Mouse (Mus musculus) myocyte (in vitro differentiated cells): ENCODE results near the gene Slc23a2. TPM values are rescaled to one million over a fixed set of nuclear protein-coding genes. Genes with fewer than 3 reads are reported as not detected.

ENCODE experiments used
- H3K27me3 ChIP-seq: one replicate; pipeline ENCODE4 v1.6.1; 2011; ENCODE audit not compliant: control insufficient read depth, insufficient read depth, insufficient read length
- H3K36me3 ChIP-seq: one replicate; pipeline ENCODE4 v1.6.1; 2011; ENCODE audit not compliant: control insufficient read depth, insufficient read depth
- H3K4me2 ChIP-seq: one replicate; pipeline ENCODE4 v1.6.1; 2011; ENCODE audit warnings: low read depth, control low read depth
- H3K4me3 ChIP-seq: one replicate; pipeline ENCODE4 v1.5.1; 2011; ENCODE audit warnings: mild to moderate bottlenecking, control low read depth, moderate library complexity
- H3K79me2 ChIP-seq: one replicate; pipeline ENCODE4 v1.6.1; 2011; ENCODE audit not compliant: control insufficient read depth, insufficient read depth
- H3ac ChIP-seq: one replicate; pipeline ENCODE4 v1.6.1; 2011; ENCODE audit not compliant: control insufficient read depth, insufficient read length
- CEBPB ChIP-seq: IDR thresholded peaks from 2 replicates; pipeline ENCODE4 v1.6.1; 2011; ENCODE audit warnings: mild to moderate bottlenecking, moderate library complexity; ENCODE audit not compliant: poor library complexity, insufficient read depth, severe bottlenecking
- E2F4 ChIP-seq: IDR thresholded peaks from one replicate; pipeline ENCODE4 v1.6.1; 2011; ENCODE audit warnings: mild to moderate bottlenecking, control low read depth, moderate library complexity; ENCODE audit not compliant: insufficient read depth
- MAX ChIP-seq: IDR thresholded peaks from one replicate; pipeline ENCODE4 v1.6.1; 2011; ENCODE audit warnings: low read depth, mild to moderate bottlenecking, control low read depth
- MYOD1 ChIP-seq, 3 experiments: IDR thresholded peaks; one replicate each; pipeline ENCODE4 v1.6.1; 2011; ENCODE audit warnings: control low read depth in 2 of 3, low read depth in 2 of 3, mild to moderate bottlenecking in 2 of 3, moderate library complexity in 1 of 3; ENCODE audit not compliant: insufficient read length in 2 of 3, control insufficient read depth in 1 of 3
- MYOG ChIP-seq, 3 experiments: IDR thresholded peaks; one replicate each; pipeline ENCODE4 v1.6.1; 2011; ENCODE audit warnings: control low read depth in 2 of 3, low read depth in 2 of 3, mild to moderate bottlenecking in 2 of 3; ENCODE audit not compliant: insufficient read length in 2 of 3, control insufficient read depth in 1 of 3, insufficient read depth in 1 of 3
- POLR2A ChIP-seq: IDR thresholded peaks from one replicate; pipeline ENCODE4 v1.6.1; 2011; ENCODE audit warnings: low read depth, mild to moderate bottlenecking, control low read depth, moderate library complexity; ENCODE audit not compliant: insufficient read length
- POLR2AphosphoS2 ChIP-seq: IDR thresholded peaks from one replicate; pipeline ENCODE4 v1.6.1; 2011; ENCODE audit warnings: low read depth, control low read depth; ENCODE audit not compliant: insufficient read length
- REST ChIP-seq: IDR thresholded peaks from one replicate; pipeline ENCODE4 v1.6.1; 2011; ENCODE audit warnings: mild to moderate bottlenecking, control low read depth, moderate library complexity; ENCODE audit not compliant: insufficient read depth, insufficient read length
- SRF ChIP-seq: IDR thresholded peaks from one replicate; pipeline ENCODE4 v1.6.1; 2011; ENCODE audit warnings: low read depth; ENCODE audit not compliant: control insufficient read depth, insufficient read length
- TCF12 ChIP-seq: IDR thresholded peaks from one replicate; pipeline ENCODE4 v1.6.1; 2011; ENCODE audit warnings: mild to moderate bottlenecking, control low read depth; ENCODE audit not compliant: poor library complexity, insufficient read depth, severe bottlenecking
- TCF3 ChIP-seq: IDR thresholded peaks from one replicate; pipeline ENCODE4 v1.6.1; 2011; ENCODE audit warnings: low read depth, control low read depth; ENCODE audit not compliant: insufficient read length
- USF1 ChIP-seq: IDR thresholded peaks from one replicate; pipeline ENCODE4 v1.6.1; 2011; ENCODE audit warnings: low read depth, mild to moderate bottlenecking, control low read depth, moderate library complexity
- polyA plus RNA-seq: library from polyadenylated mRNA; unstranded; fragments of >200 nt; fragmentation: generic; extraction: Trizol; gene quantifications from one replicate; pipeline ENCODE4 v1.2.1, GENCODE M21; 2012; ENCODE audit warnings: missing spikeins

Gene Slc23a2
- polyA plus RNA-seq, 1 experiment = 14.5 TPM

- Histone ChIP-seq H3K4me2 (no peak overlapping the region), H3K27me3 (no peaks in the 10 kb centered on the region), H3ac (no peak overlapping the region), H3K36me3 (no peaks in the 10 kb centered on the region), H3K4me3 (no peak overlapping the region), H3K79me2 (no peaks in the 10 kb centered on the region)
- TF ChIP-seq MYOD1 (IDR thresholded peaks at IDR 0.05; ENCODE audit: control insufficient read depth in 1 of 3, insufficient read length in 2 of 3, low read depth in 2 of 3) = no peak
- no peak for TF ChIP-seq E2F4
- no peak for TF ChIP-seq TCF12
- TF ChIP-seq CEBPB = no peak
- no peak for TF ChIP-seq USF1
- TF ChIP-seq TCF3 = no peak
- no peak for TF ChIP-seq MAX
- no peak for TF ChIP-seq REST
- TF ChIP-seq MYOG (IDR thresholded peaks at IDR 0.05; ENCODE audit: control insufficient read depth in 1 of 3, insufficient read depth in 1 of 3, insufficient read length in 2 of 3, low read depth in 2 of 3) = no peak
- no peak for TF ChIP-seq SRF
- no peak for TF ChIP-seq POLR2AphosphoS2
- no peak for TF ChIP-seq POLR2A
Observed at GRCm38 (mm10) chr2:132177406-132177805, 32.5 kb upstream of the Slc23a2 start.

GRCm38 (mm10) chr2:132176289-132176848 is 31.5 kb upstream of the Slc23a2 start:
- TF ChIP-seq MAX (no peak), MYOG (IDR thresholded peaks at IDR 0.05; ENCODE audit: control insufficient read depth in 1 of 3, insufficient read depth in 1 of 3, insufficient read length in 2 of 3, low read depth in 2 of 3) (no peak), TCF12 (no peak), USF1 (no peak), REST (no peak), POLR2AphosphoS2 (no peak), POLR2A (no peak), E2F4 (no peak), SRF (no peak), MYOD1 (IDR thresholded peaks at IDR 0.05; ENCODE audit: control insufficient read depth in 1 of 3, insufficient read length in 2 of 3, low read depth in 2 of 3) (no peak), CEBPB (no peak), TCF3 (no peak)
- Histone ChIP-seq H3K27me3 (no peaks in the 10 kb centered on the region), H3ac (no peak overlapping the region), H3K4me3 (no peak overlapping the region), H3K4me2 (no peak overlapping the region), H3K36me3 (no peaks in the 10 kb centered on the region), H3K79me2 (no peaks in the 10 kb centered on the region)

GRCm38 (mm10) chr2:132174048-132174447 is 29.1 kb upstream of the Slc23a2 start:
- Histone ChIP-seq H3K4me2 (no peak overlapping the region), H3ac (no peak overlapping the region), H3K4me3 (no peak overlapping the region), H3K27me3 (no peaks in the 10 kb centered on the region), H3K79me2 (no peaks in the 10 kb centered on the region), H3K36me3 (no peaks in the 10 kb centered on the region)
- TF ChIP-seq CEBPB = no peak
- TF ChIP-seq POLR2AphosphoS2 = no peak
- no peak for TF ChIP-seq E2F4
- no peak for TF ChIP-seq SRF
- TF ChIP-seq MYOD1 (IDR thresholded peaks at IDR 0.05; ENCODE audit: control insufficient read depth in 1 of 3, insufficient read length in 2 of 3, low read depth in 2 of 3) = no peak
- TF ChIP-seq USF1 = no peak
- TF ChIP-seq REST = no peak
- no peak for TF ChIP-seq TCF3
- no peak for TF ChIP-seq MYOG (IDR thresholded peaks at IDR 0.05; ENCODE audit: control insufficient read depth in 1 of 3, insufficient read depth in 1 of 3, insufficient read length in 2 of 3, low read depth in 2 of 3)
- TF ChIP-seq TCF12 = no peak
- TF ChIP-seq MAX = no peak
- no peak for TF ChIP-seq POLR2A

- Histone ChIP-seq H3K79me2 (no peaks in the 10 kb centered on the region), H3K4me2 (no peak overlapping the region), H3K4me3 (no peak overlapping the region), H3K27me3 (no peaks in the 10 kb centered on the region), H3ac (no peak overlapping the region), H3K36me3 (no peaks in the 10 kb centered on the region)
- TF ChIP-seq TCF12 (no peak), USF1 (no peak), MYOD1 (IDR thresholded peaks at IDR 0.05; ENCODE audit: control insufficient read depth in 1 of 3, insufficient read length in 2 of 3, low read depth in 2 of 3) (no peak), MAX (no peak), POLR2A (no peak), TCF3 (no peak), REST (no peak), CEBPB (no peak), MYOG (IDR thresholded peaks at IDR 0.05; ENCODE audit: control insufficient read depth in 1 of 3, insufficient read depth in 1 of 3, insufficient read length in 2 of 3, low read depth in 2 of 3) (no peak), SRF (no peak), POLR2AphosphoS2 (no peak), E2F4 (no peak)
Observed at GRCm38 (mm10) chr2:132171939-132172338, 27.0 kb upstream of the Slc23a2 start.
